Comparison of ENCODE assay signal across 18 mouse cellular contexts in genomic region chr5:125486088-125486487, GRCm38 (mm10). TPM values are rescaled to one million over a fixed set of nuclear protein-coding genes. Genes with fewer than 3 reads are reported as not detected.
DNase-seq lines count a peak whose midpoint lies in the region; ATAC-seq lines count a peak whose summit lies in the region.
"Had no signal": no experiment of that assay in that cellular context is flagged by ENCODE, and none has a peak within 500 bp of the region (broad histone marks: within the 10 kb centered on the region; RNA-seq: fewer than 3 reads in every experiment).

No protein-coding gene starts in this region.

- no peak overlapping the region for H3K9ac ChIP-seq in hindbrain, embryonic 12.5 days
- H3K9ac ChIP-seq: forebrain, embryonic 15.5 days; heart, embryonic 13.5 days; hindbrain, embryonic 13.5 days had no signal

- H3K27ac ChIP-seq in hindbrain, embryonic 10.5 days, result 0 out of 2 replicates have a peak overlapping the region, but pooled peaks have one; percentile 8
- H3K27ac ChIP-seq in hindbrain, embryonic 12.5 days, result no peak overlapping the region
- no peak overlapping the region for H3K27ac ChIP-seq in limb, embryonic 10.5 days
- H3K27ac ChIP-seq: embryonic facial prominence, embryonic 10.5 days; forebrain, embryonic 15.5 days; heart, embryonic 13.5 days had no signal

- H3K27me3 ChIP-seq in hindbrain, embryonic 10.5 days (ENCODE audit: insufficient read depth, poor library complexity, severe bottlenecking), result no peaks in the 10 kb centered on the region
- H3K27me3 ChIP-seq in hindbrain, embryonic 12.5 days, result no peaks in the 10 kb centered on the region
- no peaks in the 10 kb centered on the region for H3K27me3 ChIP-seq in limb, embryonic 10.5 days (ENCODE audit: low read depth, poor library complexity, severe bottlenecking)
- H3K27me3 ChIP-seq: CH12.LX; forebrain, embryonic 15.5 days; heart, embryonic 13.5 days; hindbrain, embryonic 13.5 days had no signal

- no peak overlapping the region for H3K4me3 ChIP-seq in hindbrain, embryonic 10.5 days
- H3K4me3 ChIP-seq in hindbrain, embryonic 12.5 days, result no peak overlapping the region
- H3K4me3 ChIP-seq in limb, embryonic 10.5 days, result no peak overlapping the region
- H3K4me3 ChIP-seq: embryonic facial prominence, embryonic 10.5 days; forebrain, embryonic 15.5 days; heart, embryonic 13.5 days; hindbrain, embryonic 13.5 days had no signal

- H3K9me3 ChIP-seq in hindbrain, embryonic 10.5 days, result no peaks in the 10 kb centered on the region
- H3K9me3 ChIP-seq in hindbrain, embryonic 12.5 days (replicated peaks), result no peaks in the 10 kb centered on the region
- no peaks in the 10 kb centered on the region for H3K9me3 ChIP-seq in limb, embryonic 10.5 days (replicated peaks)
- H3K9me3 ChIP-seq: embryonic facial prominence, embryonic 10.5 days; forebrain, embryonic 15.5 days; heart, embryonic 13.5 days; hindbrain, embryonic 13.5 days had no signal

- H3K4me2 ChIP-seq in hindbrain, embryonic 12.5 days (replicated peaks), result no peak overlapping the region
- H3K4me2 ChIP-seq: forebrain, embryonic 15.5 days; heart, embryonic 13.5 days; hindbrain, embryonic 13.5 days had no signal

- ATAC-seq in hindbrain, embryonic 12.5 days (ENCODE audit: low FRiP score), result no peak
- ATAC-seq: forebrain, embryonic 15.5 days; hindbrain, postnatal 0 days had no signal

- WGBS in hindbrain, embryonic 10.5 days, result 94% methylated on average over 1 of the region's 1 CpGs
- 100% methylated on average over 1 of the region's 1 CpGs for WGBS in hindbrain, embryonic 12.5 days
- 100% methylated on average over 1 of the region's 1 CpGs for WGBS in limb, embryonic 10.5 days

- peak; percentile 64 for DNase-seq in adrenal gland, adult 2 months
- no peak for DNase-seq in adrenal gland, adult 18-20 months (ENCODE audit: low spot score in 2 of 2)
- no peak for DNase-seq in hindbrain, embryonic 10.5 days (ENCODE audit: low spot score)
- peak; percentile 64 for DNase-seq in 3T3-L1 (ENCODE audit: low read depth, low spot score)
- peak; percentile 60 to 62 for DNase-seq in adrenal gland, postnatal 36 days
- no peak for DNase-seq in limb, embryonic 10.5 days (ENCODE audit: low spot score)
- DNase-seq: cerebellum, adult 9-11 months; gastrocnemius, postnatal 36 days; heart, postnatal 36 days; kidney, adult 11 months had no signal

- H3K4me1 ChIP-seq in hindbrain, embryonic 10.5 days (replicated peaks), result peaks cover 20% of the 10 kb centered on the region
- H3K4me1 ChIP-seq in hindbrain, embryonic 12.5 days, result peaks cover 13% of the 10 kb centered on the region
- H3K4me1 ChIP-seq in limb, embryonic 10.5 days, result no peaks in the 10 kb centered on the region

- peaks cover 81% of the 10 kb centered on the region for H3K36me3 ChIP-seq in hindbrain, embryonic 10.5 days
- peaks cover 43% of the 10 kb centered on the region for H3K36me3 ChIP-seq in hindbrain, embryonic 12.5 days
- peaks cover 84% of the 10 kb centered on the region for H3K36me3 ChIP-seq in limb, embryonic 10.5 days

RNA-seq across cellular contexts. Expression of gene Aacs, which starts 10.5 kb away (rescaled TPM):
- 100 to 1,000 TPM in 1 of 2 experiments, 10 to 100 TPM in 1; 89.4 to 106 TPM for total RNA-seq in adrenal gland, adult 2 months (2021)
- polyA plus RNA-seq in adrenal gland, adult 2 months (2012; rRNA removed), result 199 and 221 TPM in 2 replicates
- total RNA-seq in adrenal gland, adult 18-20 months (2021), result 100 to 1,000 TPM in 1 of 2 experiments, 10 to 100 TPM in 1; 90.2 to 165 TPM
- 63.4 and 73.4 TPM in 2 replicates for polyA plus RNA-seq in hindbrain, embryonic 10.5 days (2016; fragmentation: Nextera tagmentation; extraction: Ambion mirVana)
- polyA plus RNA-seq in hindbrain, embryonic 12.5 days (2016; fragmentation: Nextera tagmentation; extraction: Ambion mirVana), result 62.2 and 64.4 TPM in 2 replicates
- total RNA-seq in adrenal gland, postnatal 36 days (2021), result 100 to 1,000 TPM in 1 of 2 experiments, 10 to 100 TPM in 1; 96.1 to 101 TPM
- 56.7 and 57.9 TPM in 2 replicates for polyA plus RNA-seq in limb, embryonic 10.5 days (2016; fragmentation: Nextera tagmentation; extraction: Ambion mirVana)

RNA-seq across cellular contexts. Expression of gene Bri3bp, which starts 44.7 kb away (rescaled TPM):
- total RNA-seq in adrenal gland, adult 2 months (2021), result 10 to 100 TPM; 25.3 to 28.7 TPM
- polyA plus RNA-seq in adrenal gland, adult 2 months (2012; rRNA removed), result 11.0 and 22.1 TPM in 2 replicates
- total RNA-seq in adrenal gland, adult 18-20 months (2021), result 10 to 100 TPM; 18.7 to 32.1 TPM
- 46.9 and 53.8 TPM in 2 replicates for polyA plus RNA-seq in hindbrain, embryonic 10.5 days (2016; fragmentation: Nextera tagmentation; extraction: Ambion mirVana)
- polyA plus RNA-seq in hindbrain, embryonic 12.5 days (2016; fragmentation: Nextera tagmentation; extraction: Ambion mirVana), result 38.1 and 39.9 TPM in 2 replicates
- total RNA-seq in adrenal gland, postnatal 36 days (2021), result 10 to 100 TPM; 25.6 to 39.0 TPM
- 52.1 and 59.0 TPM in 2 replicates for polyA plus RNA-seq in limb, embryonic 10.5 days (2016; fragmentation: Nextera tagmentation; extraction: Ambion mirVana)

RNA-seq across cellular contexts. Expression of gene Tmem132b, which starts 45.5 kb away (rescaled TPM):
- total RNA-seq in adrenal gland, adult 2 months (2021), result 1 to 10 TPM; 1.5 to 1.7 TPM
- 0.26 and 1.8 TPM in 2 replicates for polyA plus RNA-seq in adrenal gland, adult 2 months (2012; rRNA removed)
- 1 to 10 TPM; 2.0 to 2.1 TPM for total RNA-seq in adrenal gland, adult 18-20 months (2021)
- polyA plus RNA-seq in hindbrain, embryonic 10.5 days (2016; fragmentation: Nextera tagmentation; extraction: Ambion mirVana), result 0.21 and 0.41 TPM in 2 replicates
- 2.4 and 3.1 TPM in 2 replicates for polyA plus RNA-seq in hindbrain, embryonic 12.5 days (2016; fragmentation: Nextera tagmentation; extraction: Ambion mirVana)
- under 1 TPM; 0.76 to 0.95 TPM for total RNA-seq in adrenal gland, postnatal 36 days (2021)
- 0.03 TPM in 1 of 2 replicates, not detected in the other for polyA plus RNA-seq in limb, embryonic 10.5 days (2016; fragmentation: Nextera tagmentation; extraction: Ambion mirVana)
- total RNA-seq: CH12.LX; heart, postnatal 36 days had no signal
- polyA plus RNA-seq: heart, postnatal 0 days had no signal

RNA-seq across cellular contexts. Expression of gene Dhx37, which starts 52.2 kb away (rescaled TPM):
- 10 to 100 TPM; 19.2 to 19.6 TPM for total RNA-seq in adrenal gland, adult 2 months (2021)
- 26.0 and 53.9 TPM in 2 replicates for polyA plus RNA-seq in adrenal gland, adult 2 months (2012; rRNA removed)
- total RNA-seq in adrenal gland, adult 18-20 months (2021), result 10 to 100 TPM; 16.7 to 19.3 TPM
- polyA plus RNA-seq in hindbrain, embryonic 10.5 days (2016; fragmentation: Nextera tagmentation; extraction: Ambion mirVana), result 19.2 and 21.0 TPM in 2 replicates
- polyA plus RNA-seq in hindbrain, embryonic 12.5 days (2016; fragmentation: Nextera tagmentation; extraction: Ambion mirVana), result 16.7 and 18.0 TPM in 2 replicates
- total RNA-seq in adrenal gland, postnatal 36 days (2021), result 10 to 100 TPM; 16.3 to 21.9 TPM
- polyA plus RNA-seq in limb, embryonic 10.5 days (2016; fragmentation: Nextera tagmentation; extraction: Ambion mirVana), result 23.5 and 25.5 TPM in 2 replicates

Comparison
In these comparisons a context has a peak if more than half of its experiments do, and no peak if none do; other contexts are left out.
1. DNase-seq: peak in adrenal gland, adult 2 months (single experiment), 3T3-L1 (single experiment) and adrenal gland, postnatal 36 days (2 of 2); none in adrenal gland, adult 18-20 months (0 of 2), hindbrain, embryonic 10.5 days (single experiment) and limb, embryonic 10.5 days (single experiment).